Mouse (Mus musculus) limb, embryonic 11.5 days (tissue): ENCODE data around the gene Ephx4. TPM values are rescaled to one million over a fixed set of nuclear protein-coding genes. Genes with fewer than 3 reads are reported as not detected.
A peak's percentile ranks its signal among the peaks of the same experiment; 100 is the strongest.

Experiments
- ATAC-seq: fragments of 200-750 bp; cut with Nextera tagmentation; 2 replicates; pipeline ENCODE4 v1.8.0; 2017; ENCODE audit warnings: low read depth; ENCODE audit not compliant: insufficient number of reproducible peaks, low FRiP score, low TSS enrichment
- DNase-seq: peaks from one replicate; pipeline ENCODE4 v3.0.0-alpha.2; 2015; ENCODE audit warnings: low spot score
- H3K27ac ChIP-seq: fragments of 300-500 bp; sonication (generic); replicated peaks from 2 replicates; pipeline ENCODE4 v1.5.1; 2014; ENCODE audit warnings: low read depth, mild to moderate bottlenecking, low read length
- H3K27me3 ChIP-seq: fragments of 300-500 bp; sonication (generic); 2 replicates; pipeline ENCODE4 v1.6.1; 2014; ENCODE audit warnings: mild to moderate bottlenecking, low read length, mixed read lengths; ENCODE audit not compliant: control insufficient read depth, insufficient read depth
- H3K36me3 ChIP-seq: fragments of 300-500 bp; sonication (generic); 2 replicates; pipeline ENCODE4 v1.6.1; 2014; ENCODE audit warnings: mild to moderate bottlenecking, low read length, moderate library complexity, mixed read lengths; ENCODE audit not compliant: control insufficient read depth, insufficient read depth
- H3K4me1 ChIP-seq: fragments of 300-500 bp; sonication (generic); 2 replicates; pipeline ENCODE4 v1.6.1; 2014; ENCODE audit warnings: low read length, mixed read lengths; ENCODE audit not compliant: control insufficient read depth, insufficient read depth
- H3K4me2 ChIP-seq: fragments of 300-500 bp; sonication (generic); 2 replicates; pipeline ENCODE4 v1.6.1; 2014; ENCODE audit warnings: low read depth, mild to moderate bottlenecking, moderate library complexity; ENCODE audit not compliant: severe bottlenecking
- H3K4me3 ChIP-seq: fragments of 300-500 bp; sonication (generic); 2 replicates; pipeline ENCODE4 v1.5.1; 2014; ENCODE audit warnings: low read depth, low read length
- H3K9ac ChIP-seq: fragments of 300-500 bp; sonication (generic); 2 replicates; pipeline ENCODE4 v1.6.1; 2014; ENCODE audit warnings: mild to moderate bottlenecking, low read length
- H3K9me3 ChIP-seq: fragments of 300-500 bp; sonication (generic); 2 replicates; pipeline ENCODE4 v1.6.1; 2016; ENCODE audit warnings: low read length; ENCODE audit not compliant: control insufficient read depth
- WGBS: fragments of 180-500 bp; shearing (Covaris S2); extraction: QIAGEN DNeasy Blood & Tissue Kit; methylation state at CpG from one replicate; pipeline ENCODE4 v1.1.7; 2014; 5-methylcytosine and 5-hydroxymethylcytosine counted together
- polyA plus RNA-seq: library from polyadenylated mRNA; unstranded; fragments of >200 nt; fragmentation: Nextera tagmentation; extraction: Ambion mirVana; gene quantifications from 2 replicates; pipeline ENCODE4 v1.2.1, GENCODE M21; 2014

Gene Ephx4
- polyA plus RNA-seq, 1 experiment from 2014 or later: 0.72 TPM

DNA sequence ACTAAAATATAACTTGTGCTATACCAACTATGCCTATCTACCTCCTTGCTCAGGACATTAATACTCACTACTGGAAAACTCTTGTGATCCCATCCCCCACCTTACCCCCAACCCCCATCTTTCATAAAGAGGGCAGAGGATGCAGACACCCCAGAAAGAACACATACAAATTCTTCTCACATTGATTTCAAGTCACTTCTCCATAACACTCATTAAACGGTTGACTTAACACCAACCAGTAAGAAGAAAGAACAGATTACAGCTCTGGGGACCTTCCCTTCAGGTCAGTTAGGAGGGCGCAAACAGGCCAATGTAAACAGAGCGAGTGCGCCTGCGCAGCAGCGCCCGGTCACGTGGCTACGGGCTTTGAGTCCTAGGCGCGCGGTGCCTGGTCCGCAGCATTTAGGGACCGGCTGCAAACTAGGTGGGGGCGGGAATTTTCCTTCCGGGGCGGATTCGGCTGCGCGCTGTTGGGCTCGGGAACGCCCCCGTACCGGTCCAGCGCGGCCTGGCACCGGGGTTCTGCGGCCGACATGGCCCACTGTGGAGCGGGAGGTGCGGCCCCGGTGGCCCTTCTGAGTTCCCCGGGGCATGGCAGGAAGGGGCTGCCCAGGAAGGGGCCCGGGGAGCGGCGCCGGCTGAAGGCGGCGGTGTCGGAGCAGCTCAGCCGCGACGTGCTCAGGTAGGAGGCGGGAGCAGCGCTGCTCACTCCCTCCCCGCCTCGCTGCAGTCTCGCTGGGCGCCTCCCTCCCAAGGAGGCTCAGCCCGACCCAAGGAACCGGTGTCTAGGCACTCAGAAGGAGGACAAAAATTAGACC lies 35.1 kb downstream of the Ephx4 start, which contains the start of gene Btbd8:
Btbd8 (plus strand) TSS at position 534 of the 818 bp plus-strand sequence.
- Histone ChIP-seq H3K4me3 (peak within 1 kb of the TSS; percentile 68), H3K9me3 (no peaks in the 10 kb centered on the region), H3K9ac (peak within 1 kb of the TSS; percentile 88), H3K36me3 (no peaks in the 10 kb centered on the region), H3K27ac (0 out of 2 replicates have a peak within 1 kb of the TSS, but pooled peaks have one; percentile 49), H3K4me2 (peak within 1 kb of the TSS; percentile 48), H3K27me3 (no peaks in the 10 kb centered on the region), H3K4me1 (no peaks in the 10 kb centered on the region)
- DNase-seq (peak; percentile 96), ATAC-seq (peak; percentile 91)
- under 1% methylated on average over 38 of the region's 51 CpGs for WGBS

- Histone ChIP-seq H3K27me3 (no peaks in the 10 kb centered on the region), H3K4me3 (peak overlapping the region; percentile 68), H3K36me3 (no peaks in the 10 kb centered on the region), H3K4me2 (peak overlapping the region; percentile 48), H3K9me3 (no peaks in the 10 kb centered on the region), H3K4me1 (no peaks in the 10 kb centered on the region), H3K27ac (no peak overlapping the region), H3K9ac (peak overlapping the region; percentile 88)
- DNase-seq (no peak), ATAC-seq (peak; percentile 35; the same call in 1 of the 2 replicates)
- 23% methylated on average over 7 of the region's 7 CpGs for WGBS
Measured at GRCm38 (mm10) chr5:107438353-107438752, 35.8 kb downstream of the Ephx4 start.

- 83% methylated on average over 5 of the region's 5 CpGs for WGBS
- DNase-seq: no peak
Measured at GRCm38 (mm10) chr5:107441881-107442280, 39.3 kb downstream of the Ephx4 start.

DNA sequence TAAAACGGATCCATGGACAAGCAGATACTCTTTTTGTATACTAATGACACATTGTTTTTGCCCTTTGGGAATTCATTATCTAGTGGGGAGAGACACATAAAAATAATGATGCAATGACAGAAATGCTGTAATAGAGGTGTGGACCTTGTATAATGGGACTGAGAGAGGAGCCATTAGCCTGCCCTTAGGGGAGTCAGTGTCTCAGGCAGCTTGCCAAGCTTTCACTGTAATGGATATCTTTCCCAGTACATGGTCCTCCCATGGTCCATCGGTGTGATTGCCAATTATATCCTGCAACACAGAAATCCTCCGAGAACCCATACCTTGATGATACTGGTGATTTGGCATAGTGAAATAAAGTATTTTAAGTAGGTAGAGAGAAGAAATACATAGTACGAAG lies 41.7 kb downstream of the Ephx4 start:
- Histone ChIP-seq H3K27me3 (no peaks in the 10 kb centered on the region), H3K36me3 (no peaks in the 10 kb centered on the region), H3K27ac (no peak overlapping the region), H3K4me2 (no peak overlapping the region), H3K4me3 (no peak overlapping the region), H3K9ac (no peak overlapping the region), H3K4me1 (no peaks in the 10 kb centered on the region), H3K9me3 (no peaks in the 10 kb centered on the region)
- WGBS: 96% methylated on average over 4 of the region's 4 CpGs
- no peak for ATAC-seq
- no peak for DNase-seq

More at GRCm38 (mm10) chr5:107441881-107442280, 39.3 kb downstream of the Ephx4 start:
- Histone ChIP-seq H3K4me1 (no peaks in the 10 kb centered on the region), H3K36me3 (no peaks in the 10 kb centered on the region), H3K4me3 (no peak overlapping the region), H3K27me3 (no peaks in the 10 kb centered on the region), H3K4me2 (no peak overlapping the region), H3K9ac (no peak overlapping the region), H3K27ac (no peak overlapping the region), H3K9me3 (no peaks in the 10 kb centered on the region)
- ATAC-seq: no peak

- ATAC-seq: no peak
- H3K4me2 ChIP-seq: no peak overlapping the region
- no peak overlapping the region for H3K27ac ChIP-seq
- H3K4me1 ChIP-seq: no peaks in the 10 kb centered on the region
- 90% methylated on average over 4 of the region's 4 CpGs for WGBS
- no peaks in the 10 kb centered on the region for H3K36me3 ChIP-seq
- H3K4me3 ChIP-seq: no peak overlapping the region
- H3K9ac ChIP-seq: no peak overlapping the region
- no peak for DNase-seq
- H3K27me3 ChIP-seq: no peaks in the 10 kb centered on the region
- H3K9me3 ChIP-seq: no peaks in the 10 kb centered on the region
Measured at GRCm38 (mm10) chr5:107447977-107448376, 45.4 kb downstream of the Ephx4 start.

GRCm38 (mm10) chr5:107448784-107449183 lies 46.2 kb downstream of the Ephx4 start:
- Histone ChIP-seq H3K9me3 (no peaks in the 10 kb centered on the region), H3K9ac (no peak overlapping the region), H3K27ac (no peak overlapping the region), H3K36me3 (no peaks in the 10 kb centered on the region), H3K27me3 (no peaks in the 10 kb centered on the region), H3K4me3 (no peak overlapping the region), H3K4me2 (no peak overlapping the region), H3K4me1 (no peaks in the 10 kb centered on the region)
- 88% methylated on average over 4 of the region's 4 CpGs for WGBS
- DNase-seq (no peak), ATAC-seq (no peak)

DNA sequence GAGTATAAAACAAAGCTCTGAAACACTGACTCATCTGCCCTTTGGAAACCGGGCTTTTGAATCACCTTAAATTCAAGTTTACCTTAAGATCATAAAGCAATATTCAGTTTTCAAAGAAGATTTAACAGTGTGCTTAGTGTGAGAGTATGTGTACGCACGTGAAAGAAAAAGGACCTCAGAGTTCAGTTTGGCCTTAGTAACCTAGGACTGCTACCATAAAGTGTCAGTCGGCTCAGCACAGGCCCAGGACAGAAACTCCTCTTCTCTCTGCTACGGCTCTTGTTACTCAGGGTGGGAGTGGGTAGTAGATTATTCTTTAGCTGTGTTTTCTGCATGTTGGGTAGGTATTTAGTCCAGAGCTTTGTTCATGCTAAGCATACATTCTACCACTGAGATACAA lies 47.1 kb downstream of the Ephx4 start:
- ATAC-seq (no peak), DNase-seq (no peak)
- Histone ChIP-seq H3K36me3 (no peaks in the 10 kb centered on the region), H3K4me2 (no peak overlapping the region), H3K27ac (no peak overlapping the region), H3K9me3 (no peaks in the 10 kb centered on the region), H3K27me3 (no peaks in the 10 kb centered on the region), H3K4me1 (no peaks in the 10 kb centered on the region), H3K4me3 (no peak overlapping the region), H3K9ac (no peak overlapping the region)
- WGBS: 85% methylated on average over 5 of the region's 5 CpGs

- no peak for DNase-seq
- 93% methylated on average over 5 of the region's 5 CpGs for WGBS
Measured at GRCm38 (mm10) chr5:107450299-107450698, 47.8 kb downstream of the Ephx4 start.

More at GRCm38 (mm10) chr5:107450299-107450698, 47.8 kb downstream of the Ephx4 start:
- Histone ChIP-seq H3K9me3 (no peaks in the 10 kb centered on the region), H3K27me3 (no peaks in the 10 kb centered on the region), H3K4me2 (no peak overlapping the region), H3K27ac (no peak overlapping the region), H3K4me1 (no peaks in the 10 kb centered on the region), H3K36me3 (no peaks in the 10 kb centered on the region), H3K9ac (no peak overlapping the region), H3K4me3 (no peak overlapping the region)
- no peak for ATAC-seq
